Mouse (Mus musculus) bone marrow macrophage, adult 2 months (primary cell): ENCODE data around the gene Slfn8.

Experiments
- CTCF ChIP-seq: IDR thresholded peaks from 2 replicates; pipeline ENCODE4 v1.5.1; 2012; ENCODE audit warnings: low read depth, mild to moderate bottlenecking, low read length, moderate library complexity
- POLR2A ChIP-seq: IDR thresholded peaks from 2 replicates; pipeline ENCODE4 v1.6.1; 2012; ENCODE audit warnings: mild to moderate bottlenecking, low read depth, low read length, borderline replicate concordance

- TF ChIP-seq CTCF (no peak), POLR2A (no peak)
Measured at GRCm38 (mm10) chr11:82959613-82960012, 61.0 kb downstream of the Slfn8 start.
